Mouse (Mus musculus) 3T3-L1 (cell line): ENCODE measurements around the gene Crlf3.

ENCODE experiments used
- DNase-seq: peaks from one replicate; pipeline ENCODE4 v3.0.0-alpha.2; 2015; ENCODE audit warnings: low read depth, low spot score

Crlf3 gene

DNA sequence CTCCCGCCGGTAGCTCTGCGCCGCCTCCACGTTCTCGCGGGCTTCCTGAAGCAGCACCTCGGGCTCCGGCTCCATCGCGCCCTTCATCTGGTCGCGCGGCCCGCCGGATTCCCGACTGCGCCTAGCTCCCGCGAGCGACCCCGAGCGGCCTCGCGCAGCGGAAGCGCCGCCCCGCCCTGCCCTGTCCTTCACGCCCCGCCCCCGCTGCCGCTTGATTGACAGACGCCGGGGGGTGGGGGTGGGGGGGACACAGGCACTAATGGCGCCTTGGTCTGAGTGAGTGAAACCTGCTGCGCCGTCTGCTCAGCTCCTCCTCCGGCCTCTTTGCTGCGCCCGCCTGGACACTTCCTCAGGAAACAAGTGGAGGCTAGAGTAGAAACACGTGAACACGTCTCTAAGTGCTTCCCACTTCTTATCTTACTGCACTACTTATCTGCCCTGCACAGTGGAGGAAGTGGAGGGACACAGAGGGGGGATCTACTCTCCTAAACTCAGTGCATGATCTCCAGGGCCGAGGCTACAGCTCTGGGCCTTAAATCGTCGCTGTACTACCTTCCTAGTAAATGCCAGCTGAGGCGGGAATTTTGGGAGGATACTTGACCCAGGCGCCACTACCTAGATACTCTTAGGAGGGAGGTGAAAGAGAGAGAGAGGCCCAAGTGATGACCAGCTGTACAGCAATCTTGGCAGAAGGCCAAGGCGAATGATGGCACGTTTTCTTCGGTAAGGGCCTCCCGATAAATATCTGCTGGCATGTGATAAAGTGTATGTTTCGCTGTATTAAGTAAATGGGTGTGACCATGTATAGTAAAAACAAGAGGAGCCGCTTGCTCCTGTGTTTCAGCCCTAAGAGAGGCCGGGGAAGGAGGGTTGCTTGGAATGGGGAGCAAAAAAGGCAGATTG is at the start of gene Crlf3:
Gene Crlf3 (minus strand): TSS at position 166 of the 903 bp plus-strand sequence.
- peak; percentile 88 for DNase-seq

DNA sequence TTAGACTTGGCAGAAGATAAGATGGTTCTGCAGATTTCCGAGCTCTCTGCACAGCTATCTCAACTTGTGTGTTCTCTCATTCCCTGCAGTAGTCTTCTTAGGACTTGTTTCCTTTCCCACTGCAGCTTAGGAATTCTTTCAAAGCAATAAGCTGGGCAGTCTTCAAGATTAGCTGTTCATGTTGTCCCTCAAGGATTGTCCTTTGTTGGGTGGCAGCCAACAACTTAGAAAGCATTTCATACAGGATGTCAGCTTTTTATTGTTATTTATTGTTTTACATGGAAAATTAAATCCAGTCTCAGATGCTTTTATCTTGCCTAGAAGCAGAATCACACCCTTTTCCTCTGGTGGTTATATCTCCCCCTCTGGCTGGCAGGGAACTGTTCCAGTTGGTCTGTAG is 35.6 kb upstream of the Crlf3 start:
- no peak for DNase-seq

DNA sequence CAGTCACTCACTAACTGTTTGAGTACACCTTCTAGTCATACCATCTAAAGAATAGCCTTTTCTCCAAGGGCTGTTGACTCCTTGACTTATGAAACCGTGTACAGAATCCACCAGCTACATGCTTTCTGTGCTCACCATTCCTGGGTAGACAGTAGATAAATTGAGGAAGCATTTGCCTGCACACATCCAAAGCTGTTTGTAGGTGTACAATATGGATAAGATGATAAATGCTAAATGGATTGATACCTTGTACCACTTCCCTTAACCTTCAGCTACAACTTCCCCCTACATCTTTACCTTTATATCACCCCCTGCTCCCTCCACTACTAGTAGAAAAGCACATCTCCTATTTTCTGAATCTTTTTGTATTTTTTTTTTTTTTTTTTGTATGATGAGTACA is 23.6 kb upstream of the Crlf3 start:
- DNase-seq = no peak

DNA sequence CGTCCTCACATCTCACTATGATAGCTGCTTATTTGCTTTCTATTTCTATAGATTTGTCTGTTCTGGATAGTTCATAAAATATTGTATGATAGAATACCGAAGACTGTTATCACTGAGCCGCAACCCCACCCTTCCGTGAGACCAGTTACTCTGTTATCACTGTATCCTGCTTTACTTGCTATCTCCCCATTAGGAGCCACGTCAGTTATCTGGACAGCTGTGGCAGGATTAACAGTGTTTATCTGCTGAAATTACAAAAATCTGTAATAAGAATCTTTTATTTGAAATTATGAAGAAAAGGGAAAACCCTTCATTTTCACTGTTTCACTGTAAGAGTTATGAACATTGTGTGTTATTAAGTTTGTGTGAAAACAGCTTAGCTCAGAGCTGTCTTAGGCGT is 20.5 kb upstream of the Crlf3 start:
- DNase-seq = no peak

DNA sequence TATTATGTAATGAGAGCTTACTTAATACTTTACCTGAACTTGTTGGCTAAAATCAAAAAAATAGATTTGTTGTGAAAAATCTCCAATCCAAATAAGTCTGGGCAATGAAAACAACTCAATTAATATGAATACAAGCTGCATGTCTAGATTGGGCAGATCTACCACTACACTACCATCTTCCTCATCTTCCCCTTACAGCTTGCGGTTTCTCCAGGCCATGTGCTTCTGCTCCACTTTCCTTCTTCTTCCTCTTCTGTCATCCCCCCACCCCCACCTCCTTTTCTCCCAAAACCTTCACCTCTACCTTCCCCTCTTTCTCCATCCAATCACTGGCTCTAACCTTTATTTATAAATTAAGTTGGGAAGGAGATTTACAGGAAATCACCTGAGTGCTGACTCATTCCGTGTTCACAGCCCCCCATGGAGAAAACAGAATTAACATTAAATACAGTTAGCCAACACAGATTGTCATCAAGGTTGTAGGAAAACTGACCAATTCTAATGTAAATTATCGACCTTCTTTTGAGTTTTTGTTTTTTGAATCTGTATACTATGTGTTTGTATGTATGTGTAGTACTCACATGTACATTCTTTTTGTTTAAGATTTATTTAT is 17.8 kb upstream of the Crlf3 start:
- no peak for DNase-seq

DNA sequence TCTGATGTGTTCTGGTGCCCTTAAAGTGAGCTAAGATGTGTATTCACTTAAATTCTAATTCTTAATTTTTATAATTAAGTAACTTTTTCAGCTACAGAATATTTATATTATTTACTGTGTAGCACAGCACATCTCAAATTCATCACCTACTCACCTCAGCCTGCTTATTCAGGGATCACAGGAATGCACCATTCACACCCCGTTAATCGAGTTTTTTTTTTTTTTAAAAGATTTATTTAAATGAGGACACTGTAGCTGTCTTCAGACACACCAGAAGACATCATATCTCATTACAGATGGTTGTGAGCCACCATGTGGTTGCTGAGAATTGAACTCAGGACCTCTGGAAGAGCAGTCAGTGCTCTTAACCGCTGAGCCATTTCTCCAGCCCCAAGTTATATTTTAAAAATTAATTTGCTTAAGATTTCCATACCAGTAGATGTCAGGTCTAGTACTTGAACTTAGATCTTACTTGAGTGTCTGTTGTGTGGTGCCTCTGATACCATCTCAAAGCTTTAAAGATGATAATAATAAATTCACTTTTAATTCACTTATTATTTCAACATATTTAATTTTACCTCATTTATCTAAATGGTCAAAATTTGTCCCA is 9.9 kb upstream of the Crlf3 start:
- no peak for DNase-seq

DNA sequence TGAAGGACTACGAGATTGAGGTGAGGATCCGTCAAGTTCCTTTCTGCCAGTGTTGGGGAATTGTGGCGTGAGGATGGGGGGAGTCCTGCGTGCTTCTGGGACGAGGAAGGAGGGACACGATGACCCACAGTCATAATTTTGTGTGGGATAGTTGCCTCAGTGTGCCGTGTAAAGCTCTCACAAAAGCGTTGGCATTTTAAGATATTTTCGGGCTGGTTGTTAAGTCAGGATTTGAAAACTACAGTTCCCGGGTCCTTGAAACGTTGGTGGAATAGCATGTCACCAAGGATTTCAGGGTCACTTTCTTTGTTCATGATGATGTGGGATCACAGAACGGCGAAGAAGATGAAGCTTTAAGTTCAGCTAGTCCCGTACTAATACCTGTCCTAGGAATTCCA is 9.0 kb upstream of the Crlf3 start:
- peak; percentile 25 for DNase-seq

DNA sequence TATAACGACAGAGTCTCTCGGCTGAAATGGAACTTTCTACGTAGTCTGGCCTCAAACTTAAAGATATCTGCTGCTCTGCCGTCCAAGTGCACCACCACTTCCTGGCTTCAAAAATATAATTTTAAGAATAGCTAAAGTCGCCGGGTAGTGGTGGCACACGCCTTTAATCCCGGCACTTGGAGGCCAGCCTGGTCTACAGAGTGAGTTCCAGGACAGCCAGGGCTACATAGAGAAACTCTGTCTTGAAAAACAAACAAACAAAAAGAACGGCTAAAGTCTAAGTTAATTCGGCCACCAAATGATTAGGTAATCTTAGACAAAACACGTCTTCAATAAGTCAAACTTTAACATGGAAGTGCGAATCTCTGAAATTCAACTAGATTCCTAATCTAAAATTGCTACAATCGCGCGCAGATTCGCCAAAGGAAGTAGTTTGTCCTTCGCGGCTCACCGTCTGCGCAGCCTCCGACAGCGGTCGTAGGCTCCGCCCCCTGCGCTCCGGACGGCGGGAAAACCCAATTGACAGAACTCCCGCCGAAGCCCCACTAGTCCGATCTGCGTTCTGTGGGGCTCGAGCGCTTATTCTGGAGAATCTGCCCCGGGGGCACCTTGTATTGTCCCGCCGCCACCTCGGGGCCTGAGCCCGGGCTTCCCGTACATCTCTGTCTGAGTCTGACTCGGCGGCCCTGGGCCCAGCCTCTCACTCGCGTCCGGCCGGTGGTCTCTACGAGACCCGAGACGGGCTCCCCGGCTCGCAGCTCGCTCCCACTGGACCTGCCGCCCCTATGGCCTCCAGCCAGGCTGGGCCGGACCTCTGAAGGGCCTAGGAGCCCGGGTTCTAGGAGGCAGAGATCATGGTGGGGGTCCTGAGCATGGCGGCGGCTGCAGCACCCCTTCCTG is 8.4 kb upstream of the Crlf3 start, which contains the start of gene Atad5:
Gene Atad5 (plus strand): TSS at position 484 of the 900 bp plus-strand sequence.
- DNase-seq = peak; percentile 86

DNA sequence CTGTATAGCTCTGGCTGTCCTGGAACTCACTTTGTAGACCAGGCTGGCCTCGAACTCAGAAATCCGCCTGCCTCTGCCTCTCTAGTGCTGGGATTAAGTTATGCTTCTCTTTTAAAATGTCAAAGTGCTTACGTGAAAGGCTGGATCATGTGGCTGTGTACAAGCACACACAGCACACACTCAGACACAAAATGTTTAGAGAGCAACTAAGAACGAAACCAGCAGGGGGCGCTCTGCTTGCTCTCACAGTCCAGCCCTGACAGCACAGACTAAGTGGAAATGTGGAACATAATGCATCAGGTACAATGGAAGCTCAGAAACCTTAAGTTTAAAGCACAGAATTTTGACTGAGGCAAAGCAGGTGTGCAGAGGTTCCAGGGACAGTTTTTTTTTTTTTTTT is 6.1 kb upstream of the Crlf3 start:
- peak; percentile 94 for DNase-seq

DNA sequence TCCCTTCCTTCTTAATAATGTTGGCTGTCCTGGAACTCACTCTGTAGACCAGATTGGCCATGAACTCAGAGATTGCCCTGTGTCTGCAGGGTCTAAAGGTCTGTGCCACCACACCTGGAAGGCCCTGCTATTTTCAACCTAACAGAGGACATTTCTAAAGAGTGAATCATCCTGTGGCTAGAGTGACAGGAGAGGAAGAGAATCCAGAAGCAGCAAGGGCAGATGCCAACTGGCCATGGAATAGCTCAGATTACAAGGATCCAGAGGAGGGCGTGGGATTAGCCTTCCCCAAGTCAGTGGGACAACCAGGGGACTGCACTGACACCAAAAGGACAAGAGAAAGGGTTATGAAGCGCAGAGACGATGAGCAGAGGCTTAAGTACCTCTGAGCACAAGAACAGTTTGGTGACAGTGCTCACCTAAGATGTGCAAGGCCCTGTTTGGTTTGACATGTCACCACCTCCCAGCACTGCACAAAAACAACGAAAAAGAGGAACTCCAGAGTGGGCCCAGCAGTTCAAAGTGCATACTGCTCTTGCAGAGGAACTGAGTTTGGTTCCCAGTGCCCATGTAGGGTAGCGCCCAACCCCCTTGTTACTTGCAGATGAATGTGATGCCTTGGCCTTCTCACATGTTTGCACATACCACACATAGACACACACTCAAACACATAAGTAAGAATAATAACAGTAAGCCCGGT is 4.7 kb upstream of the Crlf3 start:
- DNase-seq = peak; percentile 79

DNA sequence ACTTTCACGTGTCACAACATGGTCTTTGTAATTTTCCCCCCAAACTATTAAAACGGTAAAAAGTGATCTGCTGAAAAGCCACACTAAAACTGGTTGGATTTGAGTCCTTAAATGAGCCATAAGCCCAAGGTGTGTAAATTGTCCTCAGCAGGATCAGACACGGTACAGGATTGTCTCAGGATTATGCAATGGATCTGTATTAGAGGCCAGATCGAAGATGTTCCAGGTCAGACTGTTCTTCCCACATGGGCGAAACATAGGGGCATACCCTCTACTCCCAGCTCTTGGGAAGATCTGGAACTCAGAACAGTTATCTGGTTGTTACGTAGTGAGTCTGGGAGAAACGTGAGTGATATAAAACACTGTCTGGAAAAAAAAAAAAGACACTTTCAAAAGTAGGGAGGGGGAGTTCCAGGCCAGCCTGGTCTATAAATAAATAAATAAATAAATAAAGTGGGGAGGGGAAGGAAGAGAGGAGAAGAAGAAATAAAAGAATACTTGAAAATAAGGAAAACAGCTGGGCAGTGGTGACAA is 1.1 kb upstream of the Crlf3 start:
- DNase-seq = no peak

DNA sequence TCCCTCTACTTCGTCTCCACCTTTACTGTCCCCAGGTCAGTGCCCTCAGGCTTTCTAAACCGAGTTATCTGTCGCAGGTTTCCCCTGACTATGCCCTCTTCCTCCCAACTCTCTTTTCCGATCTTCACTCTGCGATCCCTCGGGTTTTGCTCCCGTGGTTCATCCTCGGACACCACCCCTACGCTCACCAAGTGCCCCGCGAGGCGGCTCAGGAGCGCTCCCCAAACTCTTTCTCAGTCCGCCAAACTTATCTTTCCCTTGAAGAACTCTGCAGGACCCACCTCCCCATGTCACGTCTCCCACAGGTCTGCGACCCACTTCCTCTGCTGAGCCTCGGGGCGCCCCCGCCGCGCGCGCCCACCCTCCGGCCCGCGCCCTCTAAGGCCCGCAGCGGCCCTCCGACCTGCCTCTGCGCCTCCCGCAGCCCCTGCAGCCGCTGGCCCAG is 388 bp downstream of the Crlf3 start:
- peak; percentile 41 for DNase-seq

DNA sequence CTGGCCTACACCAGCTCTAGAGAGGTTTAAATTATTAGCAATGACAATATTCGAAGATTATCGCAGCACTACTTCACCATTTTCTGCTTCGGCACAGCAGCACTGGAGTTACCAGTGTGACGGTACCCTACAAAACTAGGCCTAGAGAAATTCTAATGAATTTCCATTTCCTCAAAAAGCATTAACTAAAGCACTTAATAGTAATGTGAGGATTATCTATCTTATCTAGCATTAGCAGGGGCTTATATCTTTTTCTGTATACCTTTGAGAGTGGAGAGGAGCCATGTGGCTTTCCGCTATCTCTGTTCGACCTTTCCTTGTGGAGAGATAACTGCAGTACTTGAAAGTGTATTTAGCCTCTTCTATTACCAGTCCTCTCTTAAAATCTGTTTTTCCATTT is 1.0 kb downstream of the Crlf3 start:
- no peak for DNase-seq

DNA sequence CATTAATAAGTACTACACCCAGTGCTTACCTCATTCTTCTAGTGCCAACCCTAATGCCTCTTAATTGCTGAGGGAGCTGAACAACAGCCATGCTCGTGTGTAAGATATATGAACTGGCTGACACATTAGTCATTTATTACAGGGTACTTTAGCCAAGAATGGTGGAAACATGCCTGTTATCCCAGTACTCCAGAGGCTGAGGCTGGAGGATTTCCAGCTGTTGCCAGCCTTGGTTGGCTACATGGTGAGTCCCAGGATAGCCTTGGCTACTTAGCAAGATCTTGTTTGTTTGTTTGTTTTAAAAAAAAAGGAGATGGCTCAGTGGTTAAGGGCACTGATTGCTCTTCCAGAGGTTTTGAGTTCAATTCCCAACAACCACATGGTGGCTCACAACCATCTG is 2.0 kb downstream of the Crlf3 start:
- peak; percentile 44 for DNase-seq

DNA sequence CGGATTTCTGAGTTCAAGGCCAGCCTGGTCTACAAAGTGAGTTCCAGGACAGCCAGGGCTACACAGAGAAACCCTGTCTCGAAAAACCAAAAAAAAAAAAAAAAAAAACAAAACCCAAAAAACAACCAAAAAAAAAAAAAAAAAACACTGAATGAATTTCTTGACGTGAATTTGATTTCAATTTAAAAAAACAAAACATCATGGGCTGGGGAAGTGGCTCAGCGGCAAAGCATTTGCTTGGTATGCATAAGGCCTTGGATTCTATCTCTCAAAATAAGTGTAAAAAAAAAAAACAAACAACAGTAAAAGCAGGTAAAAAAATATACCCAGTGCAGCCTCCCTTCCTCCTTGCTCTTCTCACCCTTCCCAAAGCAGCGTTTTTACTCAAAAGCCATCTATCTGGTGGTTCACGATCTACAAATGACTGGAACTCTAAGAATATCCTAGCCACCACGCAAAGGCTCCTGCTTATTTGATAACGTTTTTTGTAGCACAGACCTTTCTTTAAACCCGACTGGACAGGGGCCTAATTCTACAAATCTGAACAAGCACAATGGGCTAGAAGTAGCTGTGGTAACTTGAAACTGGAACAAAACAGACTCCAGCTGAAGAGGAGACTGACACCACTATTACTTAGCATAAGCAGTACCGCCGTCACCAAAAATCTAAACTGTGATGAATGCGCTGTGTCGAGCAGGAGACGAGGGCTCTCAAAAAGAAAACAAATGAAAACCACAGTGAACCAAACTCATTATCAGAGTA is 2.8 kb downstream of the Crlf3 start:
- no peak for DNase-seq

DNA sequence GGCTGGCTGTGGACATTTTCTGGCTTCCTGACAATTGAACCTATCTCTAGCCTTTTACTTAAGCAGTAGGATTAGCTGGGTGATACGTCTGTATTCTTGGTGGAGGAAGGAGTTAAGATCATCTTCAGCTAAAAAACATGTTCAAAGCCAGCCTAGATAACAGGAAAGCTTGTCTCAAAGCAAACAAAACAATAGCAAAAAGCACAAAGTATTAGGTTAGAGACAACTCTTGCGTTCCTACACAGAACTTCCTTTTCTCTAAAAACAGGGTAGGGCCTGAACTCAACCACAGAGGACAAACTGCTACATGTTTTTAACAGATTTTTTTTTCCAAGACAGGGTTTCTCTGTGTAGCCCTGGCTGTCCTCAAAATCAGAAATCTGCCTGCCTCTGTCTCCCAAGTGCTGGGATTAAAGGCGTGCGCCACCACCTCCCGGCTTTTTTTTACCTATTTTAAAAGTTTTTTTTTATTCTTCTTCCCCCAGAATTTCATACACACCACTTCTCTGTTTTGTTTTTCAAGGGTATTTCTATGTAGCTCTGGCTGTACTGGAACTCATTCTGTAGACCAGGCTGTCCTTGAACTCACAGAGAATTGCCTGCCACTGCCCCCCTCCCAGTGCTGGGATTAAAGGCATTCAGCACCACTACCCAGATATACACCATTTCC is 5.0 kb downstream of the Crlf3 start:
- DNase-seq = no peak

DNA sequence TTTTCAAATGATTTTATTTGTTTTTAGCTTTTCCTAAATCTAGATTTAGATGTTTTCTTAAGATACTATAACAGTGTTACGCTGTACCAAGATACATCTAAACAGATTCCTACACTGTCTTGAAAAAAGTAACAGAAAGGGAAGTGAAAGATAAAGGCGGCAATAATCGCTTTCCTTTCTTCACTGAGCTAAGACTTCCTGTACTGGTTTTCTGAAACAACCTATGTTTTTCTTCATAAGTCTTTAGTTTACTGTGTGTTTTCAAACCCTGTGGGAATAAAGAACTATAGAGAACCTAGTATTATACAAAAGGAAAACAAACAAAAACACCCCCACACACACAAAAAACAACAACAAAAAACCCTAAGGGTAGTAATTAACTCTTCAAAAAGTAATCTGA is 8.4 kb downstream of the Crlf3 start:
- no peak for DNase-seq

DNA sequence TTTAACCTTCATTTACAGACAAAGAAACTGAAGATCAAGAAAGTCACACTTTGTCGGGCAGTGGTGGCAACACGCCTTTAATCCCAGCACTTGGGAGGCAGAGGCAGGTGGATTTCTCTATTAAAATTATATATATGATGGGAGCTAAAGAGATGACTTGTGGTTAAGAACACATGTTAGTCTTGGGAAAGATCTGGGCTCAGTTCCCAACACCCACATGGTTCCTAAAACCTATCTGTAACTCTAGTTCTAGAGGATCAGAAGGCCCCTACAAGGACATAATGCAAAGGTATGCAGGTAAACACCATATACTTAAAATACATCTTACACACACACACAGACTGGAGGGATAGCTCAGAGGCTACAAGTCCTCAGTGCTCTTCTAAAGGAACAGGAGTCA is 9.8 kb downstream of the Crlf3 start:
- peak; percentile 70 for DNase-seq

DNA sequence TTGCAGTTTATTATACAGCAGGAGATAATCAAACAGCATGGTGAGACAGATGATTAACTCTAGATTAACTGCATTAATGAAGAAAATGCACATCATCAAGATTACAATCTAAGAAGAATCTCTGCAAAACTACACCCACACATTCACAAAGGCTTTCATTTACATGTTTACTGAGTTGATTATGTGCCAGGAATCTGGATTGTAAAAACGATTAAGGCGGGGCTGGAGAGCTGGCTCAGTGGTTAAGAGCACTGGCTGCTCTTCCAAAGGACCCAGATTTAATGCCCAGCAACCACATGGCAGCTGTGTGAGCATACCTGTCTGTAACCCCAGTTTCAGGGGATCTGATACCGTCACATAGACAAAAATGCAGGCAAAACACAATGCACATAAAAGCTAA is 11.0 kb downstream of the Crlf3 start:
- DNase-seq = no peak
